Mouse (Mus musculus) gastrocnemius, adult 18-20 months (tissue): ENCODE data around the gene Ociad1. TPM values are rescaled to one million over a fixed set of nuclear protein-coding genes. Genes with fewer than 3 reads are reported as not detected.

Experiments used
- DNase-seq: peaks from one replicate; pipeline ENCODE4 v3.0.0; 2021; ENCODE audit warnings: low spot score
- long read RNA-seq, 2 experiments: library from polyadenylated mRNA; stranded (forward); transcript quantifications; one replicate each; pipeline ENCODE4 v2.0.0; 2021
- total RNA-seq, 2 experiments: library from RNA; stranded (reverse); gene quantifications; 2 replicates each; pipeline ENCODE4 v1.2.3; 2021

Gene Ociad1
- 100 to 1,000 TPM; 142 to 150 TPM for total RNA-seq
- long read RNA-seq, experiment 1, transcript Ociad1-201 (9 exons, 1,523 nt), result major isoform, 23 of 41 reads
- long read RNA-seq, experiment 1, partial matches to known transcripts, result 0 of 41 reads
- long read RNA-seq, experiment 1, other reads (novel, unspliced or antisense), result 15 of 41 reads
- long read RNA-seq, experiment 2, transcript Ociad1-201 (9 exons, 1,523 nt), result major isoform, 31 of 60 reads
- long read RNA-seq, experiment 2, transcript Ociad1-202 (8 exons, 1,311 nt), result minor isoform, 5 of 60 reads
- long read RNA-seq, experiment 2, partial matches to known transcripts, result 0 of 60 reads
- long read RNA-seq, experiment 2, other reads (novel, unspliced or antisense), result 23 of 60 reads

GRCm38 (mm10) chr5:73292502-73293457, at the start of gene Ociad1:
Ociad1 (plus strand) TSS chr5:73292784.
- peak; percentile 95 for DNase-seq

DNA sequence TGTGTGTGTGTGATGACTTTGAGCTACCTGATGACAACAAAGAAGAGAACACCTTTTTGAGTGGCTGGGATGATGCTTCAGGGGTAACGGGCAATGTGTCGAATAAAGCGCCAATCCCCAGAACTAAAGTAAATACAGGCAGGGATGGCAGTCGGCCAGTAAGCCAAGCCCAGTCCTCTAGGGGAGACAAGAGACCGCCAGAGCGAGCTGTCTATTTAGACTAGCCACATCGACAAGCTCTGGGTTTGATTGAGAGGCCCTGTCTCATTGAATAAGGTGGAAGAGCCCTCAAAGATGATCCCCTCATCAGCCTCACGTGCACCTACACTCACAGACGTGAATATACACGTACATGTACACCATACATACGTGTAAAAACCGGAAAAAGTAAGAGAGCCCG, 48.2 kb upstream of the Ociad1 start:
- DNase-seq, result no peak

DNA sequence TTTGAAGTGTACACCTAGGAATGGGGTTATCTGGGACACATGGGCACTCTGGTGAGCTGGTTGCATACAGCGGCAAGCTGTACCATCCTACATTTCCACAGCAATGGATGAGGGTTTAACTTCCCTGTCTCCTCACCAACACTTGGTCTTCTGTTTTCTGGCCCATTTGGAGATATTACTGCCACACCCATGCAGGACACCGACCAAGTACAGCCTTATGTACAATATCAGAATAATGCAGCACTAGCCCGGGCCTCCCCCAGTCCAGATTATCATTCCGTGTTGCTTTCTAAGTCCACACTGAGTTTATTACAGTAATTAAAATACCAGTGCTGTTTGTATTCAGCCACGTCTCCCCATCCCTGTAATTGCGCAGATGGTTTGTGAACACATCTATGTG, 46.2 kb upstream of the Ociad1 start:
- DNase-seq, result no peak

- no peak for DNase-seq
Measured at GRCm38 (mm10) chr5:73248211-73248610, 44.4 kb upstream of the Ociad1 start.

DNA sequence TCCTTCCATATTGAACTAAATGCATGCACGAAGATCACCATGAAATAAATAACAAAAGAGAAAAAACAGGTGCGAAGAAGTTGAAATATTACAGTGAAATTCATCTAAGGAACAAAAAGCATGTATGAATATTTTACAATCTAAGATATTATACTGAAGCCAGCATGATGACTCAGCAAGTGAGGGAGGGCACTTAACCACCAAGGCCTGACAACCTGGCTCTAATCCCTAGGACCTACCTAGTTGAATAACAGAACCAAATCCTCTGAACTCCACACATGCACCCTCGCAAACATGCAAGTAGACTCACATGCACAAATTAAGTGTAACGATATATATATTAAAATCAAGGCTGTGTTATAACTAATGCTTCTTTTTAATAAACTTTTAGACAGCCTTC, 43.2 kb upstream of the Ociad1 start:
- DNase-seq, result no peak

DNA sequence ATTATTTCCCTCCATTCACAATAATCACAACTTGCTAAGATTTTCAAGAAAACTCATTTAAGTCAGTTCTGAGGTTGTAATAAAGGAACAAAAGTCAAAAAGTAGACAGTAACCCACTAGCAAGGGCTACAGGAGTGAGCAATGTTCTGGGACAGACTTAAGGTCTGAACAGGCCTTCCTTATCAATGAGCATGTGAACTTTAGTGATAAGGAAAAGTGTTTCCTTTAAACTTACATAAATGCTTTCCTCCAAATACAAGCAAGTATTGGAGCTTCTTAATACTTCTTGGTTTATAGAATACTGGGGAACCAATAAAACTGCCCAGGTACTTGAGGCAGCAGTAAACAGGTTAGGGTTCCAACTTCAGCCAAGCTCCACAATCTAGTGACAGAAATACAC, 39.8 kb upstream of the Ociad1 start:
- DNase-seq, result no peak

DNA sequence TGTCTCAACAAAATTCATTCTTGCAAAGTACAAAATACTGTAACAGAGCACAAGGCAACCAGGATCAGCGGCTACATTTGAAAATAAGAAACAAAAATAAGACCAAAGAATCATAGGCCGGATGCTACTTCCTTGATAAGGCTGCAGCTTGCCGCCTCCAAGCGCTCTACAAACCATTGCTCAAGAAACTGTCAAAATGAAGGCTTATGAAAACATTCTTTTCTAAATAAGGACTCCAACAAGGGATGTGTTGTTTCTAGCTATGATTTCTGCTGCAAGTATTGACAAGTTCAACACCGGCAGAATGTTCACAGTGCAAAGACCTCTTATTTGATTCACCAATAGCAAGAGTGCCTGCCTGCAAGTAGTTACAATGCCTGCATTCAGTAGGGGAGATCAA, 37.9 kb upstream of the Ociad1 start:
- no peak for DNase-seq

- peak; percentile 35 for DNase-seq
Measured at GRCm38 (mm10) chr5:73255321-73256251, 37.0 kb upstream of the Ociad1 start.

DNA sequence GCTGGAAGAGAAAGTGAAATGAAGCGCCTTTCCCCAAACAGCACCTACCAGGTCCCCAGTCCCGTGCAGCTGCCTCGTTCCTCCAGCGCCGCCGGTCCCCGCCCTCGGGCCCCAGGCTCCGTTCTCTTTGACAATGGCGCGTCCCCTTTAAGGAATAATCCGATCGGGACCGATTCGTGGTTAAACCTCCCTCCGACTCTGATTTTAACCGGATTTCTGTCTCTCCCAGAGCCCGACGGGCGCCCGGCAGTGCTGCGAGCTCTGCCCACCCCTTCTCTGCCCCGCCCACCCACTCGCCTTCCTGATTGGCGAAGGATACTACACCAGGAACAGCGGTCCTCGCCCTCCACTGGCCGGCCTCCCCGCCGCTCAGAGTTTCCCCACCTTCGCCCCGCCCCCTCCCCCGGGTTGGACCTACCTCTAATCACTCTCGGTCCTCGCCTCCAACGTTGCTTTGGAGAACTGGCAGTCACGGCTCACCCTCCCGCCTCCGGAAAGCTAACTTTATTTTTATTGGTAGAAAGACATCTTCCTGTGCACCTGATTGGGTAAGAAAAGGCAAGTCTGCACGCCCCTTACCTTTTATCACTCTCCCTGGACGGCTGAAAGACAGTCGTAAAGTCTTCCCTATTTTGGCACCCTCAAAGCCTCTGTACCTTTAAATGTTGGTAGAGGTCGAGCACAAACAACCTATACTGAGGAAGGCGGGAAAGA, 36.1 kb upstream of the Ociad1 start, which contains the start of gene Fryl:
Gene Fryl, minus strand, starts transcription at position 268 of the 714 bp plus-strand sequence.
- DNase-seq, result peak; percentile 95

DNA sequence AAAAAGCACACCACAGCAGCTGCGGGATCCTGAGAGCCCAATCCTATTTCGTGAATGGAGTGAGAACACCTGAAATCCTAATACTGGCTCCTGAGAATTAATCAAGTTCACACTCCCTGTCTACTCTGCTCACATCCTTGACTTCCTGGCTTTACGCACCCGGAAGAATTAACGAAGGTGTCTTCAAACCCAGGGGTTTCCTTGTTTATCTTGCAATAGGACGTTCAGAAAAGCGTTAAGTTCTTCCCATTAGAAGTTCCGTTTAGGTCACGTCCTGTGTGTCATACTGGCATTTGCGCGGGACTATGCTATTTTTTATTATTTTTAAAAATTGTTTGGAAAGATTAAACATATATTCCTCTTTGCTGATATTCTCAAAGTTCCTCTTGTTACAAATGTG, 35.5 kb upstream of the Ociad1 start:
- DNase-seq, result no peak

DNA sequence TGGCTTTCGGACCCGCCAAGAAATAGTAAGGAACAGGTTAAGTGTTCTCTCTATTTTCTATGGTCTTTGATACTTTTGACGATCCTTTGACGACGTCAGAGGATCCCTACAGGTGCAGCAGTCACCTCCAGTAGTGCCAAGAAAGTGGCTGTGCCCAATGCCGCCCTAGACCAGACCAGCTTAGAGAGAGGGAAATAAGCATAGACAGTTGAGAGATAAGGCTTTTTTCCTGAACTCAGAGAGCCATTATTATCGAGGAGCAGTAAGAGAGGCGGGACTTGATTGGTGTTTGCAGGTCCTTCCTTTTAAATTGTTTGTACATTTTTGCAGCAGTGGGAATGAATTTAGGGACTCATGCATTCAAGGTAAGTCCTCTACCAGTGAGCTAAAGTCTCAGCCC, 34.9 kb upstream of the Ociad1 start:
- no peak for DNase-seq

DNA sequence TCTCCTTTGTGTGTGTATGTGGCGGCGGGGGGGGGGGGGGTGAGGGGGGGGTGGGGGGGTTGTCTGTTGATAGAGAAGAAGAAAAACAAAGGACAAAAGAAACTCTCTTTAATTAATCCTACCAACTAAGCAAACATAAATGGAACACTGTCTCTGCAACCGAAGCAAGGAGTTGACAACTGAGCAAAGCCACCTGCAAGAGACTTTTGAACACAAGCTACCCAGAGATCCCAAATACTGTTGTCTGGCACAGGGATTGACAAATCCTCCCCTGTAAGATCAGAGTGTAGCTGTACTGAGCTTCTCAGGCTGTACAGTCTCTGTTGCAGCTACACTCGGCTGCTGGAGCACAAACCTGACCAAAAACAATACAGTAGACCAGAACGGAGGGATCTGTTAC, 28.5 kb upstream of the Ociad1 start:
- no peak for DNase-seq

- peak; percentile 70 for DNase-seq
Measured at GRCm38 (mm10) chr5:73265460-73265859, 27.1 kb upstream of the Ociad1 start.

- no peak for DNase-seq
Measured at GRCm38 (mm10) chr5:73268636-73269213, 23.9 kb upstream of the Ociad1 start.

- no peak for DNase-seq
Measured at GRCm38 (mm10) chr5:73270612-73271011, 22.0 kb upstream of the Ociad1 start.

DNA sequence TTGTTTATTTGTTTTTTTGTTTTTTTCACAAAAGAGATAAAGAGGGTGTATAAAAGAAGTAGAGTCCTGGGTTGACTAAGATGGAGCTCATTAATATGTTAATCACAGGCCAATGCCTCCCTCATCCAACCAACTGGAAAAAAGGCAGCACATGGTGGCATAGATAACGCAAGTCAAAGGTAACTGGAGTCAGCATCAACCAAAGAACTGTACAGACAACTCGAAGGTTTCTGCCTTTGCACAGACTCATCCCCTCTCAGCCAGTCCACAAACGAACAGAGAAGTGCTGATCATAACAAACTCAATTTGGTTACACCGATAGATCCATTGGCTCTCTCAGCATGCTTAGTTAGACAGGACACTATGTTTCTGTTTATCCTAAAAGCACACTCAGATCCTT, 19.4 kb upstream of the Ociad1 start:
- no peak for DNase-seq

GRCm38 (mm10) chr5:73274941-73275340, 17.6 kb upstream of the Ociad1 start:
- no peak for DNase-seq

GRCm38 (mm10) chr5:73279190-73279589, 13.4 kb upstream of the Ociad1 start:
- no peak for DNase-seq

DNA sequence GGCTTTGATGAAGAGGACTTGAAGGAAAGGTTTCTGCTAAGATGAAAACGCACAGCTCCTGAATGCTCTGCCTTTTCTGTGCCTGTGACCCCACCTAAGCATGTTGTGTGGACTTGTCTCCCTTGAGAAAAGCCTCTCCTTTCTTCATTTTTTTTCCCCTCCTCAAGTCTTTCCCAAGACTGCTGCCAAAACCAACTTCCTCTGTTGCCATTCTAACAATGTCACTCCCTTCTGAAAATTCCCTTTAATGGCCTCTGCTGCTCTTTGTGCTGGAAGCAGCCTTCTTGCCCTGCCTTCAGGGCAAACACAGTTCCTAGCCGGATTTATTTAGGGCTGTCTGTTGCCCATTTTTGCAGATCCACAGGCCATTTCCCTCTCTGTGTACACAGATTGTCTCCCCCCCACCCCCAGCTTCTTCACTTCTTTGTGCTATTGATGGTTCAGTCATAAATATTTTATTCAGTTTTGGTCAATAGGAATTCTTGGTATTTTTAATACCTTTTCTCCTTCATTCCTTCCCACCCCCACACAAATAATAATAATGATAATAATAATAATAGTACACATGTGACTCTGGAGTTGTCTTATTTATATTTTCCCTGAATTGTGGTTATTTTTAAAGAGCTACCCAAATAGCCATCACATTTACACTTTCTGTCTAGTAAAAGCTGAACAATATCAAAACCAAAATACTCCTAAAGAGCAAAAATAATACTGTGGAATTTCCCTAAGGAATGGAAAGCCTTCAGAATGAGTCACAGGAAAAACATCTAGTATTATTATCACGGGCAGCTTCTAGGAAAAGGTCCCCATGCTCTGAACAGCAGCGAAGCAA, 12.6 kb upstream of the Ociad1 start:
- no peak for DNase-seq

GRCm38 (mm10) chr5:73280567-73280850, 12.1 kb upstream of the Ociad1 start:
- DNase-seq, result no peak
